ENCODE assay signal across 9 mouse cellular contexts in the genomic region with DNA sequence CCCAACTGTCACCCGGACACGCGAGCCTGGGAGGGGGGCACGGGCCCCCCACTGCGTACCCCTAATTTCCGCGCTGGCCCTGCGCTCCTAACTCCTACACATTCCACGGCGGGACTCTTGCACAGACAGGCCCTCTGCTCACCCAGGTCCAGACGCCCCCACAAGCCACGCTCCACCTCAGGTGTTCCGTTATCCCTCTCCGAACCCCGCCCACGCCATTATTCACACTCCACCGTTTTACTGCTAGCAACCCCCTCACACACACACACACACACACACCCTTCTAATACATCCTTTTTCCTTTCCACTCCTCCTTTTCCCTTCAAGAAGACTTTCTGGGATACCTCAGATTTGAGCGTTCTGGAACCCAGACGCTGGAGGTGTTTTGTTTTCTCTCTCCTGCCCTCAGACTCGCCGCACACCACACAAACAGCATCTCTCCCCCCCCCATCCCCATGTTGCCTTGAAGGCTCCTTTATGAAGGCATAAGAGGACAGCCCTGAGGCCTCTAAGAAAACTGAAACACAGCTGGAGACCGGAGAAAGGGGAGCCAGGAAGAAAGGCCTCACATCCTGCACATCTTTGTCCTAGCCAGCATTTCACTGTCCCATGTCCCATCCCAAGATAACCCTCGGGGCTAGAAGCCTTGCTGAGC. TPM values are rescaled to one million over a fixed set of nuclear protein-coding genes. Genes with fewer than 3 reads are reported as not detected.
A peak's percentile ranks its signal among the peaks of the same experiment; 100 is the strongest.
DNase-seq lines count a peak whose midpoint lies in the region; ATAC-seq lines count a peak whose summit lies in the region.
"Had no signal": no experiment of that assay in that cellular context is flagged by ENCODE, and none has a peak within 500 bp of the region (broad histone marks: within the 10 kb centered on the region; RNA-seq: fewer than 3 reads in every experiment).

No protein-coding gene starts in this region.

- peak overlapping the region; percentile 99 for H3K4me2 ChIP-seq in heart, embryonic 14.5 days (ENCODE audit: low read length)
- peak overlapping the region; percentile 97 for H3K4me2 ChIP-seq in forebrain, embryonic 12.5 days

- peak; percentile 0; the same call in 1 of the 2 replicates for ATAC-seq in heart, embryonic 14.5 days (ENCODE audit: insufficient number of reproducible peaks, insufficient read depth, low FRiP score, low read depth)
- peak; percentile 17; the same call in 1 of the 2 replicates for ATAC-seq in forebrain, embryonic 12.5 days (ENCODE audit: low FRiP score)

- no peaks in the 10 kb centered on the region for H3K36me3 ChIP-seq in heart, embryonic 14.5 days (ENCODE audit: control insufficient read depth, insufficient read depth, low read length)
- H3K36me3 ChIP-seq in forebrain, embryonic 12.5 days (replicated peaks) = no peaks in the 10 kb centered on the region

- H3K9ac ChIP-seq in heart, embryonic 14.5 days (ENCODE audit: low read length) = peak overlapping the region; percentile 82
- peak overlapping the region; percentile 71 for H3K9ac ChIP-seq in forebrain, embryonic 12.5 days

- peaks cover 48 to 65% of the 10 kb centered on the region in 2 experiments for H3K4me1 ChIP-seq in heart, embryonic 14.5 days (ENCODE audit: control insufficient read depth in 2 of 2, insufficient read depth in 2 of 2, low read length in 2 of 2)
- peaks cover 58% of the 10 kb centered on the region for H3K4me1 ChIP-seq in forebrain, embryonic 12.5 days

- peak overlapping the region; percentile 3 to 69; a peak in 2 of 4 replicates for H3K27ac ChIP-seq in heart, embryonic 14.5 days (replicated peaks in 1 of 2; ENCODE audit: control insufficient read depth in 1 of 2, insufficient read depth in 1 of 2, low read depth in 2 of 2, low read length in 2 of 2)
- peak overlapping the region; percentile 1; the same call in 1 of the 2 replicates for H3K27ac ChIP-seq in forebrain, embryonic 12.5 days

- 13% methylated on average over 23 of the region's 23 CpGs for WGBS in heart, embryonic 14.5 days
- WGBS in forebrain, embryonic 12.5 days = 2% methylated on average over 23 of the region's 23 CpGs

- H3K9me3 ChIP-seq in heart, embryonic 14.5 days (ENCODE audit: control insufficient read depth, low read length) = no peaks in the 10 kb centered on the region
- no peaks in the 10 kb centered on the region for H3K9me3 ChIP-seq in forebrain, embryonic 12.5 days

- H3K27me3 ChIP-seq in heart, embryonic 14.5 days (ENCODE audit: control insufficient read depth, insufficient read depth, low read length) = no peaks in the 10 kb centered on the region
- H3K27me3 ChIP-seq in forebrain, embryonic 12.5 days = peaks cover 65% of the 10 kb centered on the region

- H3K4me3 ChIP-seq in heart, embryonic 14.5 days (ENCODE audit: control insufficient read depth in 1 of 2, insufficient read depth in 1 of 2, low read depth in 1 of 2, low read length in 2 of 2) = peak overlapping the region; percentile 68
- H3K4me3 ChIP-seq in forebrain, embryonic 12.5 days (replicated peaks) = peak overlapping the region; percentile 52

- no peak for DNase-seq in heart, postnatal 4 days
- peak; percentile 63 for DNase-seq in ES-CJ7 (ENCODE audit: low read depth, low spot score)
- peak; percentile 48 for DNase-seq in liver
- no peak for DNase-seq in urinary bladder, postnatal 36 days (ENCODE audit: low spot score in 2 of 2)
- no peak for DNase-seq in frontal cortex, postnatal 36 days (ENCODE audit: low spot score in 2 of 2)
- no peak for DNase-seq in frontal cortex, postnatal 14 days (ENCODE audit: low spot score in 2 of 2)

RNA-seq across cellular contexts. Expression of a gene that starts 3.5 kb away (rescaled TPM):
- 84.7 and 87.8 TPM in 2 replicates for polyA plus RNA-seq in heart, embryonic 14.5 days (2014; fragmentation: Nextera tagmentation; extraction: Ambion mirVana)
- 10 to 100 TPM; 77.9 to 96.2 TPM for total RNA-seq in heart, postnatal 4 days (2021)
- 50.2 and 52.0 TPM in 2 replicates for polyA plus RNA-seq in forebrain, embryonic 12.5 days (2016; fragmentation: Nextera tagmentation; extraction: Ambion mirVana)

RNA-seq across cellular contexts. Expression of a gene that starts 6.0 kb away (rescaled TPM):
- not detected in 2 replicates for polyA plus RNA-seq in heart, embryonic 14.5 days (2014; fragmentation: Nextera tagmentation; extraction: Ambion mirVana)
- not detected for total RNA-seq in heart, postnatal 4 days (2021)
- 0.24 TPM in 1 of 2 replicates, not detected in the other for polyA plus RNA-seq in forebrain, embryonic 12.5 days (2016; fragmentation: Nextera tagmentation; extraction: Ambion mirVana)
- total RNA-seq: neutrophil, adult 5-6 weeks had no signal

RNA-seq across cellular contexts. Expression of a gene that starts 22.8 kb away (rescaled TPM):
- polyA plus RNA-seq in heart, embryonic 14.5 days (2014; fragmentation: Nextera tagmentation; extraction: Ambion mirVana) = 1,215 and 1,233 TPM in 2 replicates
- 1,000 to 10,000 TPM; 1,093 to 1,133 TPM for total RNA-seq in heart, postnatal 4 days (2021)
- 1,580 and 1,603 TPM in 2 replicates for polyA plus RNA-seq in forebrain, embryonic 12.5 days (2016; fragmentation: Nextera tagmentation; extraction: Ambion mirVana)

RNA-seq across cellular contexts. Expression of a gene that starts 32.2 kb away (rescaled TPM):
- polyA plus RNA-seq in heart, embryonic 14.5 days (2014; fragmentation: Nextera tagmentation; extraction: Ambion mirVana) = 91.3 and 92.4 TPM in 2 replicates
- total RNA-seq in heart, postnatal 4 days (2021) = 10 to 100 TPM; 37.3 to 39.2 TPM
- 91.0 and 91.7 TPM in 2 replicates for polyA plus RNA-seq in forebrain, embryonic 12.5 days (2016; fragmentation: Nextera tagmentation; extraction: Ambion mirVana)

RNA-seq across cellular contexts. Expression of a gene that starts 40.4 kb away (rescaled TPM):
- polyA plus RNA-seq in heart, embryonic 14.5 days (2014; fragmentation: Nextera tagmentation; extraction: Ambion mirVana) = 2.7 and 2.9 TPM in 2 replicates
- total RNA-seq in heart, postnatal 4 days (2021) = 1 to 10 TPM; 1.5 to 1.9 TPM
- polyA plus RNA-seq in forebrain, embryonic 12.5 days (2016; fragmentation: Nextera tagmentation; extraction: Ambion mirVana) = 5.5 and 5.7 TPM in 2 replicates

Comparison
In these comparisons a context has a peak if more than half of its experiments do, and no peak if none do; other contexts are left out.
1. DNase-seq: peak in ES-CJ7 (single experiment) and liver (single experiment); none in heart, postnatal 4 days (single experiment), urinary bladder, postnatal 36 days (0 of 2), frontal cortex, postnatal 36 days (0 of 2) and frontal cortex, postnatal 14 days (0 of 2).